Mouse (Mus musculus) layer of hippocampus, adult 6 months (tissue): ENCODE results near the gene Rdh13. TPM values are rescaled to one million over a fixed set of nuclear protein-coding genes. Genes with fewer than 3 reads are reported as not detected.

Source experiments
- long read RNA-seq, 2 experiments: library from polyadenylated mRNA; unstranded; transcript quantifications; one replicate each; pipeline ENCODE4 v2.0.0; 2019 to 2020
- microRNA-seq: library from miRNA; unstranded; fragments of <30 nt; microRNA quantifications from one replicate; pipeline ENCODE4 v1.2.0, GENCODE M21; 2020
- polyA plus RNA-seq: library from polyadenylated mRNA; unstranded; fragments of <200 nt; fragmentation: Nextera tagmentation; gene quantifications from 2 replicates; pipeline ENCODE4 v1.2.3, GENCODE M21; 2021

Rdh13 gene
- 24.6 and 35.6 TPM in 2 replicates for polyA plus RNA-seq
- long read RNA-seq, experiment 1, partial matches to known transcripts = 2 of 51 reads
- long read RNA-seq, experiment 1, other reads (novel, unspliced or antisense) = 49 of 51 reads
- long read RNA-seq, experiment 2, transcript Rdh13-201 (7 exons, 3,034 nt) = major isoform, 12 of 44 reads
- long read RNA-seq, experiment 2, partial matches to known transcripts = 11 of 44 reads
- long read RNA-seq, experiment 2, other reads (novel, unspliced or antisense) = 21 of 44 reads

DNA sequence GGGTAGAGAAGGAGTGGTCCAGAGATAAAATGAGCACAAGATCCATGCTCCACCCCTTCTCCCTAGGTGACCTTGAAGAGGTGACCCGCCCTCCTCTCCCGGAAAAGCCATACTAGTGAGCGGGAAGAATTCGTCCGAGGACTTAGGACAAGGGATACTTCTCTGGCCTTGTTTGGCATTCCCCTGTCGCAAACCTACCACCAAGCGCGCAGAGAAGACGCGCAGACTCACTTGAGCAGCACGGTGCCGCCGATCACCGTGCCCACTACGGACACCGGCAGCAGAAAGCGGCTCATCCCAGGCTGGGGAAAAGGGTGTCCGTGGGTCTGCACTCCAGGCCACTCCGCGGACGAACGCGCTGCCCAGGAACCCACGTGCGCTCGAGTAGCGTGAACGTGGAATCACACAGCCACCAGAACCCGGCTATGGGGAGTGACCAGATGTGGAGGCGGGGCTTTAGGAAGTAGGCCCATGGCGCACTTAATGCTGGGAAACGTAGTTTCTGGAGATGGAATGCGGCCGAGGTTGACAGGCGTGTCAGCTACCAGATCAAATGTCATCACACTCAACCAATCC lies at the start of gene Rdh13:
Gene Rdh13, minus strand, starts transcription at position 434 of the 576 bp plus-strand sequence.

DNA sequence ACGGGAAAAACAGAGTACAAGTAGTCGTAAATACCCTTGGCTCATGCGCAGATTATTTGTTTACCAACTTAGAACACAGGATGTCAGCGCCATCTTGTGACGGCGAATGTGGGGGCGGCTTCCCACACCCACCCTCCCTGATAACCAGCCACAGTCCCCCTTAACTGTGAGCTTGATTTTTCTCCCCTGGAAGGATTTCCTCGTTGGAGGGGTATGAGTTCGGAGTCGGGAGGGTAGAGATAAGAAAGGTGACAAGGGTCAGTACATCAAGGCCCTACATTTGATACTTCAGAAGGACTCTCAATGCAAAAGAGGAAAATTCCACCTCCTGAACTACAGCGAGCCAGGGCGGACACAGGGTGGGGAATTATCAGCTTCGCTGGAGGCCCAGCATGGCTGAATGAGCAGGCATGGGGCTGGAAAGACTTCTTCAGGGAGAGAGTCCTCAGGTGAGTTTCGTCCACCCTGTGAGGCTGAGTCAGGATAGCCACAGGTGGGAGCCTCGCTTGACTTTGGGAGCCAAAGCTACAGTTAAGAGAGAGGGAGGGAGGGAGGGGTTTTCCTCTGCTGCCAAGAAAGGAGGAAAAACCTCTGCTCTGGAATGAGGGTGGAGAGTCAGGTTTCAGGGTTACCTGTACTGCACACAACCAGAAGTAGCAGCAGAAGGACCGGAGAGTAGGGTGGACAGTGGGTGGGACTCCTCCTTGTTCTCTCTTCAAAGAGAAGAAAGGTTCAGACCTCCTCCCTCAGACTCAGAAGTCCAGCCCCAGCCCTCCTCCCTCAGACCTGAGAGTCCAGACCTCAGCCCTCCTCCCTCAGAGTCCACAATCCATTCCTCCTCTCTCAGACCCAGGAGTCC lies 15.4 kb upstream of the Rdh13 start, which contains the start of gene Eps8l1:
Gene Eps8l1, plus strand, starts transcription at position 99 of the 859 bp plus-strand sequence.

DNA sequence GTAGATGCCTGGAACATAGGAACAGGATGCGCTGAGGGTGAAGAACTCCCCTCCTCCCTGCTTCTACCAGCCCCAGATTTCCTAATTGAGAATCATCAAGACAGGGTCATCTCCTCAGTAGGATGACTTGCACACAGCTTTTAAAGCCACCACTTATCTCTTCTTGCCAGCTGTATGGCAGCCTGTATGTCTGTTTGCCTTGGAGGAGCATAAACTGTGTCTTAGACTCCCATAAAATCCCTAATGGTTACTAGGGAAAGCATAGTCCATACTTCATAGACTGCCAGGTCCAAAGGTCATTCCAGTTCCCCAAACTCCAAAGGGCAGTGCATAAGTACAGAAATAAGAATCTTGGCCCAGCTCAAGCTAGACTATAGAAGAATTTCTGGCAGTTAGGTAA lies 47.7 kb downstream of the Rdh13 start, which contains the start of gene Gp6:
Gene Gp6, minus strand, starts transcription at position 15 of the 400 bp plus-strand sequence.

Small RNA genes lying within 50 kb of the gene (microRNA-seq; reads per million reads assigned to microRNA genes)
- not detected for gene Gm24605
- not detected for gene Gm24752
- not detected for gene Gm25349

Other genes starting within 250 kb of the Rdh13 start
- gene Lilra5, start 207.9 kb downstream of the Rdh13 start, polyA plus RNA-seq = 0.29 and 0.35 TPM in 2 replicates
- gene Ncr1, start 107.9 kb downstream of the Rdh13 start, polyA plus RNA-seq = not detected in 2 replicates
- not detected in 2 replicates for gene Gp6, start 47.9 kb downstream of the Rdh13 start, polyA plus RNA-seq
- 3.0 and 3.6 TPM in 2 replicates for gene Eps8l1, start 15.0 kb upstream of the Rdh13 start, polyA plus RNA-seq
- gene Ppp1r12c, start 56.0 kb upstream of the Rdh13 start, polyA plus RNA-seq = 18.6 and 18.7 TPM in 2 replicates
- gene Tnnt1, start 70.7 kb upstream of the Rdh13 start, polyA plus RNA-seq = 3.2 and 3.3 TPM in 2 replicates
- 0.31 TPM in 1 of 2 replicates, not detected in the other for gene Tnni3, start 78.6 kb upstream of the Rdh13 start, polyA plus RNA-seq
- gene Dnaaf3, start 86.8 kb upstream of the Rdh13 start, polyA plus RNA-seq = 0.36 and 0.69 TPM in 2 replicates
- 292 and 326 TPM in 2 replicates for gene Syt5, start 101.9 kb upstream of the Rdh13 start, polyA plus RNA-seq
- 0.05 and 0.08 TPM in 2 replicates for gene Ptprh, start 158.4 kb upstream of the Rdh13 start, polyA plus RNA-seq
- 0.38 TPM in 1 of 2 replicates, not detected in the other for gene Tmem86b, start 185.8 kb upstream of the Rdh13 start, polyA plus RNA-seq
- gene Ppp6r1, start 213.4 kb upstream of the Rdh13 start, polyA plus RNA-seq = 3.4 and 5.9 TPM in 2 replicates
- 137 and 145 TPM in 2 replicates for gene Hspbp1, start 239.4 kb upstream of the Rdh13 start, polyA plus RNA-seq
- gene Brsk1, start 245.0 kb upstream of the Rdh13 start, polyA plus RNA-seq = 3.8 and 6.0 TPM in 2 replicates